15 mouse cellular contexts compared by ENCODE assay signal in genomic region chr17:8562101-8562885, GRCm38 (mm10). TPM values are rescaled to one million over a fixed set of nuclear protein-coding genes. Genes with fewer than 3 reads are reported as not detected.
DNase-seq lines count a peak whose midpoint lies in the region; ATAC-seq and TF ChIP-seq lines count a peak whose summit lies in the region.
"Had no signal": no experiment of that assay in that cellular context is flagged by ENCODE, and none has a peak within 500 bp of the region (broad histone marks: within the 10 kb centered on the region; RNA-seq: fewer than 3 reads in every experiment).

No protein-coding gene starts in this region.

- intact Hi-C loops in heart, postnatal 10 days (cut with DNase I) = no loop called here

- no peaks in the 10 kb centered on the region for H3K27me3 ChIP-seq in lung, postnatal 0 days (replicated peaks; ENCODE audit: insufficient read depth, low read length)

- no peak overlapping the region for H3K27ac ChIP-seq in lung, postnatal 0 days (ENCODE audit: low read length)
- H3K27ac ChIP-seq: liver, embryonic 12.5 days had no signal

- 72% methylated on average over 14 of the region's 14 CpGs for WGBS in lung, postnatal 0 days

- no peak overlapping the region for H3K4me3 ChIP-seq in lung, postnatal 0 days (ENCODE audit: low read depth, low read length)
- H3K4me3 ChIP-seq: erythroblast, embryonic 14.5 days; liver, embryonic 12.5 days had no signal

- peak; percentile 63 for DNase-seq in lung, postnatal 0 days (ENCODE audit: low spot score)
- no peak for DNase-seq in lung, postnatal 4 days
- peak; percentile 77 for DNase-seq in induced T-regulatory cell, adult 2 months (ENCODE audit: low read depth)
- peak; percentile 52 to 67 for DNase-seq in thymus, postnatal 36 days
- DNase-seq in heart, postnatal 10 days = no peak
- no peak for DNase-seq in frontal cortex, postnatal 14 days (ENCODE audit: low spot score in 2 of 2)
- DNase-seq in frontal cortex, adult 2 months (ENCODE audit: extremely low spot score in 1 of 2, low spot score in 1 of 2) = no peak
- DNase-seq: cerebellum, adult 11 months; embryo, embryonic 11 days; heart, adult 18-20 months had no signal

- no peak for TF ChIP-seq EP300 in lung, postnatal 0 days (IDR thresholded peaks at IDR 0.05)

- ATAC-seq in lung, postnatal 0 days = no peak
- peak; percentile 81 for ATAC-seq in activated CD4-positive, CD25-positive, alpha-beta regulatory T cell, adult 4 months
- ATAC-seq: liver, embryonic 12.5 days had no signal

- H3K4me1 ChIP-seq in lung, postnatal 0 days (ENCODE audit: insufficient read depth, low read depth, low read length) = no peaks in the 10 kb centered on the region
- H3K4me1 ChIP-seq: liver, embryonic 12.5 days had no signal

- no peak for TF ChIP-seq CTCF in lung, postnatal 0 days (IDR thresholded peaks at IDR 0.05)

- H3K4me2 ChIP-seq in lung, postnatal 0 days (replicated peaks; ENCODE audit: low read depth, low read length) = no peak overlapping the region
- H3K4me2 ChIP-seq: liver, embryonic 12.5 days had no signal

- H3K9ac ChIP-seq in lung, postnatal 0 days (replicated peaks; ENCODE audit: low read depth) = no peak overlapping the region
- H3K9ac ChIP-seq: liver, embryonic 12.5 days had no signal

- no peaks in the 10 kb centered on the region for H3K36me3 ChIP-seq in lung, postnatal 0 days (ENCODE audit: insufficient read depth, low read length)
- H3K36me3 ChIP-seq: liver, embryonic 12.5 days had no signal

- H3K9me3 ChIP-seq in lung, postnatal 0 days (ENCODE audit: low read length) = no peaks in the 10 kb centered on the region
- H3K9me3 ChIP-seq: liver, embryonic 12.5 days had no signal

RNA-seq across cellular contexts. Expression of gene Gm17087, which starts 4.5 kb away (rescaled TPM):
- not detected in 2 replicates for polyA plus RNA-seq in lung, postnatal 0 days (2015; fragmentation: Nextera tagmentation; extraction: Ambion mirVana)
- 1 to 10 TPM in 1 of 2 experiments, not detected in 1; 4.2 TPM for polyA plus RNA-seq in activated CD4-positive, CD25-positive, alpha-beta regulatory T cell, adult 4 months (2017; shearing (Covaris generic))
- not detected for total RNA-seq in heart, postnatal 10 days (2021)
- polyA plus RNA-seq in frontal cortex, adult 2 months (2012; rRNA removed) = not detected in 2 replicates
- total RNA-seq: heart, adult 18-20 months; hematopoietic stem cell, adult 5-6 weeks had no signal
- polyA plus RNA-seq: erythroblast, embryonic 14.5 days; kidney, embryonic 14.5 days; liver, embryonic 12.5 days had no signal

RNA-seq across cellular contexts. Expression of gene Pde10a, which starts 37.1 kb away (rescaled TPM):
- polyA plus RNA-seq in lung, postnatal 0 days (2015; fragmentation: Nextera tagmentation; extraction: Ambion mirVana) = 0.86 and 0.89 TPM in 2 replicates
- polyA plus RNA-seq in activated CD4-positive, CD25-positive, alpha-beta regulatory T cell, adult 4 months (2017; shearing (Covaris generic)) = not detected
- 1 to 10 TPM; 5.0 to 7.7 TPM for total RNA-seq in heart, postnatal 10 days (2021)
- polyA plus RNA-seq in frontal cortex, adult 2 months (2012; rRNA removed) = 31.8 and 34.3 TPM in 2 replicates
- polyA plus RNA-seq: erythroblast, embryonic 14.5 days had no signal

Comparison
In these comparisons a context has a peak if more than half of its experiments do, and no peak if none do; other contexts are left out.
1. DNase-seq: peak in lung, postnatal 0 days (single experiment), induced T-regulatory cell, adult 2 months (single experiment) and thymus, postnatal 36 days (2 of 2); none in lung, postnatal 4 days (0 of 2), heart, postnatal 10 days (0 of 2), frontal cortex, postnatal 14 days (0 of 2) and frontal cortex, adult 2 months (0 of 2).
2. RNA of gene Pde10a, which starts 37.1 kb away (polyA plus RNA-seq): 31.8 to 34.3 TPM in frontal cortex, adult 2 months; 0.86 to 0.89 TPM in lung, postnatal 0 days and not detected in activated CD4-positive, CD25-positive, alpha-beta regulatory T cell, adult 4 months; every median in the first group is over 10 times any median in the second.